Mouse (Mus musculus) ES-Bruce4 (cell line): ENCODE measurements around the gene Trim14.
"Not testable (repeated sequence)": the region's sequence is repeated elsewhere in the genome, so short reads cannot be mapped to it uniquely, and the experiment has no call there.

ENCODE experiments used
- CTCF ChIP-seq: IDR thresholded peaks from one replicate; pipeline ENCODE4 v1.8.1; 2011; ENCODE audit warnings: low read depth, low read length
- POLR2A ChIP-seq: IDR thresholded peaks from one replicate; pipeline ENCODE4 v1.8.1; 2011; ENCODE audit warnings: low read length; ENCODE audit not compliant: insufficient read depth

DNA sequence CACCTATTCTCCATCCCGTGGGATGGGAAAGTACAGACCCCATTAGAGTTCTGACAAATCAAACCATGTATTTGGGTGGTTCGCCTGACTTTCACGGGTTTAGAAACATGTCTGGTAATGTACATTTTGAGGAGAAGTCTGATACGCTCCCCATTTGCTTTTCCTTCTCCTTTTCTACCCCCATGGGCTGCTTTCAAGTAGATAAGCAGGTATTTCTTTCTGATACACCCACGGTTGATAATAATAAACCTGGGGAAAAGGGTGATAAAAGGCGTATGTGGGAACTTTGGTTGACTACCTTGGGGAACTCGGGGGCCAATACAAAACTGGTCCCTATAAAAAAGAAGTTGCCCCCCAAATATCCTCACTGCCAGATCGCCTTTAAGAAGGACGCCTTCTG is 46.1 kb upstream of the Trim14 start:
- not testable (repeated sequence) for TF ChIP-seq POLR2A, CTCF
